13 mouse cellular contexts compared by ENCODE assay signal in the genomic region with DNA sequence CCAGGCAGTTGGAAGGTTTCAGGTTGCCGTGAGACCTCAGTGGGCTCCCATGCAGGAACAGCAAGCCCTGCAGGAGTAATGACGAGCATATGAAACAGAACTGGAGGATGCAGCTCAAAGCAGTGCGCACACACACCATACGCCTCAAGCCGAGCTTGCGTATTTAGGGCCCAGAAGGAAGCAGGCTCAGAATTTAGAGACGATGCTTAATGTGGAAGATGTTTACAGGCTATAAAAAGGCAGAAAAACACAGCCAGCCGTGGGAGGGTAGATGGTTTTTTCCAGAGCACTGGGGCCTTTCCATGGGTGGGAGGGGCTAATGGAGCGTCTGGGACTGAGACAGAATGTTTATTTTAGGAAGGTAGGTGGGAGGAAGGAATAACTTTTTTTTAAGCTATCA. TPM values are rescaled to one million over a fixed set of nuclear protein-coding genes. Genes with fewer than 3 reads are reported as not detected.
DNase-seq lines count a peak whose midpoint lies in the region; ATAC-seq and TF ChIP-seq lines count a peak whose summit lies in the region.
"Had no signal": no experiment of that assay in that cellular context is flagged by ENCODE, and none has a peak within 500 bp of the region (broad histone marks: within the 10 kb centered on the region; RNA-seq: fewer than 3 reads in every experiment).

No protein-coding gene starts in this region.

- H3K27me3 ChIP-seq in forebrain, postnatal 0 days (ENCODE audit: insufficient read depth, low read length) = no peaks in the 10 kb centered on the region
- H3K27me3 ChIP-seq in forebrain, embryonic 15.5 days = no peaks in the 10 kb centered on the region
- H3K27me3 ChIP-seq in liver, embryonic 14.5 days (ENCODE audit: control insufficient read depth, insufficient read depth, low read length) = no peaks in the 10 kb centered on the region
- H3K27me3 ChIP-seq: forebrain, embryonic 12.5 days had no signal

- no peak for TF ChIP-seq EP300 in liver, embryonic 14.5 days (IDR thresholded peaks at IDR 0.05; ENCODE audit: low read depth)

- TF ChIP-seq CTCF in forebrain, postnatal 0 days (IDR thresholded peaks at IDR 0.05; ENCODE audit: low read depth) = no peak
- TF ChIP-seq CTCF in layer of hippocampus, adult 2 months (conservative IDR thresholded peaks at IDR 0.05) = no peak
- no peak for TF ChIP-seq CTCF in liver, embryonic 14.5 days (IDR thresholded peaks at IDR 0.05; ENCODE audit: low read depth)

- H3K4me3 ChIP-seq in forebrain, postnatal 0 days (ENCODE audit: low read depth, low read length) = no peak overlapping the region
- no peak overlapping the region for H3K4me3 ChIP-seq in forebrain, embryonic 15.5 days
- H3K4me3 ChIP-seq in layer of hippocampus, adult 2 months = no peak overlapping the region
- H3K4me3 ChIP-seq in liver, embryonic 14.5 days (ENCODE audit: insufficient read depth in 1 of 2, low read depth in 2 of 2, low read length in 2 of 2) = no peak overlapping the region
- H3K4me3 ChIP-seq: forebrain, embryonic 12.5 days had no signal

- H3K9ac ChIP-seq in forebrain, postnatal 0 days = no peak overlapping the region
- H3K9ac ChIP-seq in forebrain, embryonic 15.5 days (replicated peaks) = no peak overlapping the region
- H3K9ac ChIP-seq in liver, embryonic 14.5 days (replicated peaks) = no peak overlapping the region
- H3K9ac ChIP-seq: forebrain, embryonic 12.5 days had no signal

- WGBS in forebrain, postnatal 0 days = 79% methylated on average over 9 of the region's 9 CpGs
- 86% methylated on average over 9 of the region's 9 CpGs for WGBS in forebrain, embryonic 15.5 days
- WGBS in liver, embryonic 14.5 days (ENCODE audit: insufficient replicate concordance) = 72% methylated on average over 9 of the region's 9 CpGs

- intact Hi-C loops in heart, postnatal 36 days (cut with DNase I) = no loop called here

- H3K27ac ChIP-seq in forebrain, postnatal 0 days (ENCODE audit: low read depth, low read length) = 0 out of 2 replicates have a peak overlapping the region, but pooled peaks have one; percentile 29
- no peak overlapping the region for H3K27ac ChIP-seq in forebrain, embryonic 15.5 days (replicated peaks)
- peak overlapping the region; percentile 87 for H3K27ac ChIP-seq in layer of hippocampus, adult 2 months
- no peak overlapping the region; the same call in 1 of the 2 replicates for H3K27ac ChIP-seq in liver, embryonic 14.5 days
- H3K27ac ChIP-seq: forebrain, embryonic 12.5 days; heart, embryonic 13.5 days had no signal

- DNase-seq in forebrain, postnatal 0 days = peak; percentile 14
- DNase-seq in brain, adult 2 months (ENCODE audit: low read depth, low spot score) = peak; percentile 93
- DNase-seq in layer of hippocampus, adult 2 months (ENCODE audit: low spot score in 2 of 2) = peak; percentile 67 to 80
- no peak for DNase-seq in liver, embryonic 14.5 days (ENCODE audit: low read depth in 3 of 3, low spot score in 3 of 3)
- DNase-seq in adrenal gland, postnatal 25 days = no peak
- DNase-seq in cerebellum, postnatal 10 days = no peak
- DNase-seq in heart, postnatal 36 days = no peak
- DNase-seq: spleen, adult 18-20 months had no signal

- no peak for ATAC-seq in forebrain, postnatal 0 days
- no peak for ATAC-seq in forebrain, embryonic 15.5 days (replicated peaks)
- no peak for ATAC-seq in liver, embryonic 14.5 days (ENCODE audit: insufficient read depth)

- H3K36me3 ChIP-seq in forebrain, postnatal 0 days (ENCODE audit: insufficient read depth) = no peaks in the 10 kb centered on the region
- no peaks in the 10 kb centered on the region for H3K36me3 ChIP-seq in forebrain, embryonic 15.5 days
- no peaks in the 10 kb centered on the region for H3K36me3 ChIP-seq in liver, embryonic 14.5 days (replicated peaks; ENCODE audit: control insufficient read depth, insufficient read depth, low read depth)
- H3K36me3 ChIP-seq: forebrain, embryonic 12.5 days; heart, embryonic 13.5 days had no signal

- H3K9me3 ChIP-seq in forebrain, postnatal 0 days (ENCODE audit: low read length) = no peaks in the 10 kb centered on the region
- H3K9me3 ChIP-seq in forebrain, embryonic 15.5 days = no peaks in the 10 kb centered on the region
- H3K9me3 ChIP-seq in liver, embryonic 14.5 days (ENCODE audit: control insufficient read depth, low read length) = no peaks in the 10 kb centered on the region
- H3K9me3 ChIP-seq: forebrain, embryonic 12.5 days; heart, embryonic 13.5 days had no signal

- no peaks in the 10 kb centered on the region for H3K4me1 ChIP-seq in forebrain, postnatal 0 days (ENCODE audit: insufficient read depth)
- H3K4me1 ChIP-seq in forebrain, embryonic 15.5 days = no peaks in the 10 kb centered on the region
- H3K4me1 ChIP-seq in liver, embryonic 14.5 days (replicated peaks; ENCODE audit: control insufficient read depth in 2 of 2, insufficient read depth in 2 of 2, low read length in 1 of 2) = peaks cover 17 to 27% of the 10 kb centered on the region in 2 experiments

- no peak overlapping the region for H3K4me2 ChIP-seq in forebrain, postnatal 0 days (ENCODE audit: low read depth)
- no peak overlapping the region for H3K4me2 ChIP-seq in forebrain, embryonic 15.5 days (replicated peaks)
- peak overlapping the region; percentile 89 for H3K4me2 ChIP-seq in liver, embryonic 14.5 days (ENCODE audit: low read depth)

RNA-seq across cellular contexts. Expression of gene Gucy2g, which starts 23.7 kb away (rescaled TPM):
- 0.08 and 0.14 TPM in 2 replicates for total RNA-seq in forebrain, postnatal 0 days (2014; rRNA removed)
- 0.22 and 0.31 TPM in 2 replicates for polyA plus RNA-seq in forebrain, postnatal 0 days (2015; fragmentation: Nextera tagmentation; extraction: Ambion mirVana)
- polyA plus RNA-seq in forebrain, embryonic 15.5 days (2015; fragmentation: Nextera tagmentation; extraction: Ambion mirVana) = not detected in 2 replicates
- 1 to 10 TPM in 1 of 2 experiments, under 1 TPM in 1; 0.69 to 1.0 TPM for total RNA-seq in layer of hippocampus, adult 2 months (2021)
- polyA plus RNA-seq in liver, embryonic 14.5 days (2012; rRNA removed) = 0.01 and 0.03 TPM in 2 replicates
- polyA plus RNA-seq in liver, embryonic 14.5 days (2014; fragmentation: Nextera tagmentation; extraction: Ambion mirVana) = not detected in 2 replicates
- total RNA-seq in adrenal gland, postnatal 25 days (2021) = not detected in 2 replicates
- under 1 TPM in 1 of 2 experiments, not detected in 1; 0.08 TPM for total RNA-seq in heart, postnatal 36 days (2021)
- polyA plus RNA-seq: forebrain, embryonic 12.5 days; heart, embryonic 13.5 days had no signal

RNA-seq across cellular contexts. Expression of gene Acsl5, which starts 34.4 kb away (rescaled TPM):
- 15.9 and 22.7 TPM in 2 replicates for total RNA-seq in forebrain, postnatal 0 days (2014; rRNA removed)
- polyA plus RNA-seq in forebrain, postnatal 0 days (2015; fragmentation: Nextera tagmentation; extraction: Ambion mirVana) = 16.4 and 16.6 TPM in 2 replicates
- polyA plus RNA-seq in forebrain, embryonic 15.5 days (2015; fragmentation: Nextera tagmentation; extraction: Ambion mirVana) = 9.9 and 10.3 TPM in 2 replicates
- 10 to 100 TPM; 33.6 to 42.2 TPM for total RNA-seq in layer of hippocampus, adult 2 months (2021)
- 35.2 and 50.3 TPM in 2 replicates for polyA plus RNA-seq in liver, embryonic 14.5 days (2012; rRNA removed)
- polyA plus RNA-seq in liver, embryonic 14.5 days (2014; fragmentation: Nextera tagmentation; extraction: Ambion mirVana) = 117 and 126 TPM in 2 replicates
- total RNA-seq in adrenal gland, postnatal 25 days (2021) = 94.6 and 149 TPM in 2 replicates
- total RNA-seq in heart, postnatal 36 days (2021) = 10 to 100 TPM; 11.8 to 12.0 TPM

RNA-seq across cellular contexts. Expression of gene Tectb, which starts 36.8 kb away (rescaled TPM):
- 0.46 TPM in 1 of 2 replicates, not detected in the other for total RNA-seq in forebrain, postnatal 0 days (2014; rRNA removed)
- polyA plus RNA-seq in forebrain, postnatal 0 days (2015; fragmentation: Nextera tagmentation; extraction: Ambion mirVana) = 0.16 and 0.20 TPM in 2 replicates
- polyA plus RNA-seq in forebrain, embryonic 15.5 days (2015; fragmentation: Nextera tagmentation; extraction: Ambion mirVana) = 0.28 TPM in 1 of 2 replicates, not detected in the other
- total RNA-seq in layer of hippocampus, adult 2 months (2021) = under 1 TPM in 1 of 2 experiments, not detected in 1; 0.15 TPM
- 0.01 and 0.08 TPM in 2 replicates for polyA plus RNA-seq in liver, embryonic 14.5 days (2012; rRNA removed)
- polyA plus RNA-seq in liver, embryonic 14.5 days (2014; fragmentation: Nextera tagmentation; extraction: Ambion mirVana) = 0.23 TPM in 1 of 2 replicates, not detected in the other
- 0.67 and 1.2 TPM in 2 replicates for total RNA-seq in adrenal gland, postnatal 25 days (2021)
- under 1 TPM; 0.19 to 0.33 TPM for total RNA-seq in heart, postnatal 36 days (2021)
- total RNA-seq: common myeloid progenitor, adult 5-6 weeks had no signal
- polyA plus RNA-seq: heart, embryonic 13.5 days; inflammation-experienced regulatory T-cells, adult 6 months had no signal

Comparison
In these comparisons a context has a peak if more than half of its experiments do, and no peak if none do; other contexts are left out.
1. H3K27ac ChIP-seq: peak in forebrain, postnatal 0 days (single experiment) and layer of hippocampus, adult 2 months (single experiment); none in forebrain, embryonic 15.5 days (single experiment) and liver, embryonic 14.5 days (single experiment).
2. DNase-seq: peak in forebrain, postnatal 0 days (single experiment), brain, adult 2 months (single experiment) and layer of hippocampus, adult 2 months (2 of 2); none in liver, embryonic 14.5 days (0 of 3), adrenal gland, postnatal 25 days (single experiment), cerebellum, postnatal 10 days (0 of 2) and heart, postnatal 36 days (0 of 2).